15 mouse cellular contexts compared by ENCODE assay signal in the genomic region with DNA sequence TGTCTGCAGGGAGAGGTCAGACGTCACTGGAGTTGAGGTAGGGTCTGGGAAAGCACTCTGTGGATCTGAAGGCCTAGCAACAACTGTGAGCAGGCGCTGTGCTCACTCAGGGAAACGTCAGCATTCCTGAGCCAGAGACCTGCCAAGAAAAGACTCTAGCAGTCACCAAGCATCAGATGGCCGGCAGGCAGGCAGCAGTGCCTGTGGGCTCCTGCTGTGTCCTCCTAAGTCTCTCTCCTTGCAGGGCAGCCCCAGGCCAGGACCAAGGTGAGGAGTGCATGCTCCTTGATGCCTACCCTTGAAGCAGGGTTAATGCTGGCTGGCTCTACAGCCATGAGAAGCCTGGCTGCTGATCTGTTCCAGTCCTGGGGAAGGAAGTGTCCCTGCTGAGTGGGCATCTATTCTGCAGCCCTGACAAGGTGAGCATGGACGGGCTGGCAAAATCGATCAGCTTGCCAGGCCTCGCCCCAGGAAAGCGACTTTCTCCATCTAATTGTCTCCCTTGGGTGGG. TPM values are rescaled to one million over a fixed set of nuclear protein-coding genes. Genes with fewer than 3 reads are reported as not detected.
DNase-seq lines count a peak whose midpoint lies in the region; ATAC-seq and TF ChIP-seq lines count a peak whose summit lies in the region.
"Had no signal": no experiment of that assay in that cellular context is flagged by ENCODE, and none has a peak within 500 bp of the region (broad histone marks: within the 10 kb centered on the region; RNA-seq: fewer than 3 reads in every experiment).

No protein-coding gene starts in this region.

- peak overlapping the region; percentile 26; the same call in 1 of the 2 replicates for H3K27ac ChIP-seq in forebrain, embryonic 10.5 days
- no peak overlapping the region for H3K27ac ChIP-seq in forebrain, postnatal 0 days (ENCODE audit: low read depth, low read length)
- H3K27ac ChIP-seq in hindbrain, postnatal 0 days: peak overlapping the region; percentile 32; the same call in 1 of the 2 replicates
- no peak overlapping the region for H3K27ac ChIP-seq in hindbrain, embryonic 11.5 days (ENCODE audit: low read depth, low read length)
- H3K27ac ChIP-seq in forebrain, embryonic 14.5 days (ENCODE audit: low read depth, low read length): no peak overlapping the region
- H3K27ac ChIP-seq: hindbrain, embryonic 13.5 days; liver, embryonic 14.5 days had no signal

- TF ChIP-seq CTCF in forebrain, postnatal 0 days (IDR thresholded peaks at IDR 0.05; ENCODE audit: low read depth): no peak
- no peak for TF ChIP-seq CTCF in hindbrain, postnatal 0 days (IDR thresholded peaks at IDR 0.05; ENCODE audit: low read depth)

- H3K4me2 ChIP-seq in forebrain, postnatal 0 days (ENCODE audit: low read depth): no peak overlapping the region
- H3K4me2 ChIP-seq in hindbrain, postnatal 0 days (ENCODE audit: low read depth, low read length): no peak overlapping the region
- no peak overlapping the region for H3K4me2 ChIP-seq in hindbrain, embryonic 11.5 days (replicated peaks; ENCODE audit: low read depth, low read length)
- H3K4me2 ChIP-seq in forebrain, embryonic 14.5 days (ENCODE audit: low read length): no peak overlapping the region
- H3K4me2 ChIP-seq: hindbrain, embryonic 13.5 days had no signal

- H3K36me3 ChIP-seq in forebrain, embryonic 10.5 days (replicated peaks): peaks cover 50% of the 10 kb centered on the region
- H3K36me3 ChIP-seq in forebrain, postnatal 0 days (ENCODE audit: insufficient read depth): peaks cover 31% of the 10 kb centered on the region
- H3K36me3 ChIP-seq in hindbrain, postnatal 0 days (ENCODE audit: insufficient read depth, low read length): peaks cover 10% of the 10 kb centered on the region; the same call in 1 of the 2 replicates
- no peaks in the 10 kb centered on the region for H3K36me3 ChIP-seq in hindbrain, embryonic 11.5 days (ENCODE audit: control insufficient read depth, insufficient read depth, low read length)
- H3K36me3 ChIP-seq in forebrain, embryonic 14.5 days (ENCODE audit: control insufficient read depth, insufficient read depth, low read length): peaks cover 13% of the 10 kb centered on the region

- no peaks in the 10 kb centered on the region for H3K27me3 ChIP-seq in forebrain, embryonic 10.5 days (ENCODE audit: poor library complexity, severe bottlenecking)
- H3K27me3 ChIP-seq in forebrain, postnatal 0 days (ENCODE audit: insufficient read depth, low read length): no peaks in the 10 kb centered on the region
- no peaks in the 10 kb centered on the region for H3K27me3 ChIP-seq in hindbrain, postnatal 0 days (ENCODE audit: insufficient read depth, low read length)
- H3K27me3 ChIP-seq in hindbrain, embryonic 11.5 days (ENCODE audit: control insufficient read depth, insufficient read depth, low read length): no peaks in the 10 kb centered on the region
- H3K27me3 ChIP-seq in forebrain, embryonic 14.5 days (replicated peaks; ENCODE audit: control insufficient read depth, insufficient read depth, low read length): no peaks in the 10 kb centered on the region
- H3K27me3 ChIP-seq: hindbrain, embryonic 13.5 days had no signal

- H3K9me3 ChIP-seq in forebrain, embryonic 10.5 days: peaks cover 2% of the 10 kb centered on the region; the same call in 1 of the 2 replicates
- H3K9me3 ChIP-seq in forebrain, postnatal 0 days (ENCODE audit: low read length): no peaks in the 10 kb centered on the region
- no peaks in the 10 kb centered on the region for H3K9me3 ChIP-seq in hindbrain, postnatal 0 days (ENCODE audit: low read length)
- H3K9me3 ChIP-seq in hindbrain, embryonic 11.5 days (ENCODE audit: control insufficient read depth, low read length): no peaks in the 10 kb centered on the region
- H3K9me3 ChIP-seq in forebrain, embryonic 14.5 days (replicated peaks; ENCODE audit: control insufficient read depth, low read length): no peaks in the 10 kb centered on the region
- H3K9me3 ChIP-seq: hindbrain, embryonic 13.5 days had no signal

- ATAC-seq in forebrain, postnatal 0 days: no peak
- no peak for ATAC-seq in hindbrain, postnatal 0 days
- ATAC-seq in hindbrain, embryonic 11.5 days (ENCODE audit: low FRiP score): no peak
- no peak for ATAC-seq in forebrain, embryonic 14.5 days
- ATAC-seq: midbrain, embryonic 16.5 days had no signal

- no peak for DNase-seq in forebrain, embryonic 10.5 days (ENCODE audit: extremely low spot score, low spot score)
- no peak for DNase-seq in forebrain, postnatal 0 days
- DNase-seq in hindbrain, postnatal 0 days (ENCODE audit: low spot score): no peak
- no peak for DNase-seq in hindbrain, embryonic 11.5 days (ENCODE audit: low spot score)
- peak; percentile 66 for DNase-seq in cerebellum, adult 8-10 months
- DNase-seq in heart, postnatal 10 days: peak; percentile 58 to 66
- no peak for DNase-seq in adrenal gland, postnatal 10 days
- DNase-seq in forebrain, embryonic 14.5 days (ENCODE audit: low spot score): no peak
- DNase-seq: adrenal gland, postnatal 36 days; kidney, adult 9 months; lung, postnatal 36 days had no signal

- 70% methylated on average over 8 of the region's 8 CpGs for WGBS in forebrain, embryonic 10.5 days
- WGBS in forebrain, postnatal 0 days: 68% methylated on average over 8 of the region's 8 CpGs
- 55% methylated on average over 8 of the region's 8 CpGs for WGBS in hindbrain, postnatal 0 days
- WGBS in hindbrain, embryonic 11.5 days: 61% methylated on average over 8 of the region's 8 CpGs
- WGBS in forebrain, embryonic 14.5 days: 71% methylated on average over 8 of the region's 8 CpGs

- intact Hi-C loops in heart, postnatal 10 days (cut with DNase I): no loop called here

- no peak overlapping the region for H3K9ac ChIP-seq in forebrain, postnatal 0 days
- H3K9ac ChIP-seq in hindbrain, postnatal 0 days (replicated peaks; ENCODE audit: low read length): no peak overlapping the region
- no peak overlapping the region for H3K9ac ChIP-seq in hindbrain, embryonic 11.5 days (ENCODE audit: low read depth, low read length)
- no peak overlapping the region for H3K9ac ChIP-seq in forebrain, embryonic 14.5 days (ENCODE audit: low read length)
- H3K9ac ChIP-seq: hindbrain, embryonic 13.5 days; liver, embryonic 14.5 days had no signal

- H3K4me1 ChIP-seq in forebrain, embryonic 10.5 days: peaks cover 28% of the 10 kb centered on the region
- H3K4me1 ChIP-seq in forebrain, postnatal 0 days (ENCODE audit: insufficient read depth): no peaks in the 10 kb centered on the region
- no peaks in the 10 kb centered on the region for H3K4me1 ChIP-seq in hindbrain, postnatal 0 days (ENCODE audit: insufficient read depth, low read length)
- H3K4me1 ChIP-seq in hindbrain, embryonic 11.5 days (replicated peaks; ENCODE audit: control insufficient read depth, insufficient read depth, low read length): no peaks in the 10 kb centered on the region
- no peaks in the 10 kb centered on the region for H3K4me1 ChIP-seq in forebrain, embryonic 14.5 days (ENCODE audit: control insufficient read depth, insufficient read depth, low read length)
- H3K4me1 ChIP-seq: hindbrain, embryonic 13.5 days had no signal

- H3K4me3 ChIP-seq in forebrain, embryonic 10.5 days: no peak overlapping the region
- H3K4me3 ChIP-seq in forebrain, postnatal 0 days (ENCODE audit: low read depth, low read length): no peak overlapping the region
- H3K4me3 ChIP-seq in hindbrain, postnatal 0 days (ENCODE audit: low read length): no peak overlapping the region
- H3K4me3 ChIP-seq in hindbrain, embryonic 11.5 days (ENCODE audit: low read depth, low read length): no peak overlapping the region
- H3K4me3 ChIP-seq in forebrain, embryonic 14.5 days (ENCODE audit: low read depth, low read length): no peak overlapping the region
- H3K4me3 ChIP-seq: hindbrain, embryonic 13.5 days had no signal

RNA-seq across cellular contexts. Expression of gene Chid1, which starts 28.9 kb away (rescaled TPM):
- polyA plus RNA-seq in forebrain, embryonic 10.5 days (2016; fragmentation: Nextera tagmentation; extraction: Ambion mirVana): 24.8 and 25.4 TPM in 2 replicates
- 40.5 and 42.0 TPM in 2 replicates for total RNA-seq in forebrain, postnatal 0 days (2014; rRNA removed)
- polyA plus RNA-seq in forebrain, postnatal 0 days (2015; fragmentation: Nextera tagmentation; extraction: Ambion mirVana): 38.9 and 42.0 TPM in 2 replicates
- total RNA-seq in hindbrain, postnatal 0 days (2014; rRNA removed): 34.2 and 55.2 TPM in 2 replicates
- polyA plus RNA-seq in hindbrain, postnatal 0 days (2015; fragmentation: Nextera tagmentation; extraction: Ambion mirVana): 47.8 and 48.3 TPM in 2 replicates
- polyA plus RNA-seq in hindbrain, embryonic 11.5 days (2014; fragmentation: Nextera tagmentation; extraction: Ambion mirVana): 24.1 and 28.8 TPM in 2 replicates
- total RNA-seq in heart, postnatal 10 days (2021): 10 to 100 TPM; 32.7 to 37.3 TPM
- 10 to 100 TPM; 45.6 to 54.2 TPM for total RNA-seq in adrenal gland, postnatal 10 days (2021)
- polyA plus RNA-seq in forebrain, embryonic 14.5 days (2014; fragmentation: Nextera tagmentation; extraction: Ambion mirVana): 32.7 and 37.1 TPM in 2 replicates

RNA-seq across cellular contexts. Expression of gene Tspan4, which starts 35.7 kb away (rescaled TPM):
- 31.4 and 37.9 TPM in 2 replicates for polyA plus RNA-seq in forebrain, embryonic 10.5 days (2016; fragmentation: Nextera tagmentation; extraction: Ambion mirVana)
- 52.5 and 79.6 TPM in 2 replicates for total RNA-seq in forebrain, postnatal 0 days (2014; rRNA removed)
- polyA plus RNA-seq in forebrain, postnatal 0 days (2015; fragmentation: Nextera tagmentation; extraction: Ambion mirVana): 54.9 and 57.9 TPM in 2 replicates
- 101 and 119 TPM in 2 replicates for total RNA-seq in hindbrain, postnatal 0 days (2014; rRNA removed)
- 78.2 and 83.9 TPM in 2 replicates for polyA plus RNA-seq in hindbrain, postnatal 0 days (2015; fragmentation: Nextera tagmentation; extraction: Ambion mirVana)
- 29.6 and 31.4 TPM in 2 replicates for polyA plus RNA-seq in hindbrain, embryonic 11.5 days (2014; fragmentation: Nextera tagmentation; extraction: Ambion mirVana)
- 10 to 100 TPM; 37.3 to 38.9 TPM for total RNA-seq in heart, postnatal 10 days (2021)
- total RNA-seq in adrenal gland, postnatal 10 days (2021): 10 to 100 TPM; 53.8 to 57.1 TPM
- 29.9 and 30.9 TPM in 2 replicates for polyA plus RNA-seq in forebrain, embryonic 14.5 days (2014; fragmentation: Nextera tagmentation; extraction: Ambion mirVana)

RNA-seq across cellular contexts. Expression of gene Polr2l, which starts 35.8 kb away (rescaled TPM):
- polyA plus RNA-seq in forebrain, embryonic 10.5 days (2016; fragmentation: Nextera tagmentation; extraction: Ambion mirVana): 87.0 and 95.7 TPM in 2 replicates
- total RNA-seq in forebrain, postnatal 0 days (2014; rRNA removed): 21.1 and 24.6 TPM in 2 replicates
- 73.2 and 74.8 TPM in 2 replicates for polyA plus RNA-seq in forebrain, postnatal 0 days (2015; fragmentation: Nextera tagmentation; extraction: Ambion mirVana)
- 25.5 and 46.1 TPM in 2 replicates for total RNA-seq in hindbrain, postnatal 0 days (2014; rRNA removed)
- polyA plus RNA-seq in hindbrain, postnatal 0 days (2015; fragmentation: Nextera tagmentation; extraction: Ambion mirVana): 75.9 and 81.6 TPM in 2 replicates
- 71.5 and 74.0 TPM in 2 replicates for polyA plus RNA-seq in hindbrain, embryonic 11.5 days (2014; fragmentation: Nextera tagmentation; extraction: Ambion mirVana)
- total RNA-seq in heart, postnatal 10 days (2021): 10 to 100 TPM; 59.8 to 65.5 TPM
- 10 to 100 TPM; 58.3 to 59.7 TPM for total RNA-seq in adrenal gland, postnatal 10 days (2021)
- 72.2 and 79.3 TPM in 2 replicates for polyA plus RNA-seq in forebrain, embryonic 14.5 days (2014; fragmentation: Nextera tagmentation; extraction: Ambion mirVana)

RNA-seq across cellular contexts. Expression of gene Cd151, which starts 43.5 kb away (rescaled TPM):
- 15.2 and 17.7 TPM in 2 replicates for polyA plus RNA-seq in forebrain, embryonic 10.5 days (2016; fragmentation: Nextera tagmentation; extraction: Ambion mirVana)
- 55.8 and 62.4 TPM in 2 replicates for total RNA-seq in forebrain, postnatal 0 days (2014; rRNA removed)
- 12.4 and 18.7 TPM in 2 replicates for polyA plus RNA-seq in forebrain, postnatal 0 days (2015; fragmentation: Nextera tagmentation; extraction: Ambion mirVana)
- total RNA-seq in hindbrain, postnatal 0 days (2014; rRNA removed): 62.6 and 79.4 TPM in 2 replicates
- 16.1 and 18.5 TPM in 2 replicates for polyA plus RNA-seq in hindbrain, postnatal 0 days (2015; fragmentation: Nextera tagmentation; extraction: Ambion mirVana)
- 40.1 and 57.9 TPM in 2 replicates for polyA plus RNA-seq in hindbrain, embryonic 11.5 days (2014; fragmentation: Nextera tagmentation; extraction: Ambion mirVana)
- 100 to 1,000 TPM; 297 to 312 TPM for total RNA-seq in heart, postnatal 10 days (2021)
- total RNA-seq in adrenal gland, postnatal 10 days (2021): 100 to 1,000 TPM; 184 to 198 TPM
- polyA plus RNA-seq in forebrain, embryonic 14.5 days (2014; fragmentation: Nextera tagmentation; extraction: Ambion mirVana): 56.8 and 60.4 TPM in 2 replicates

RNA-seq across cellular contexts. Expression of gene Cracr2b, which starts 49.8 kb away (rescaled TPM):
- polyA plus RNA-seq in forebrain, embryonic 10.5 days (2016; fragmentation: Nextera tagmentation; extraction: Ambion mirVana): 6.2 and 7.3 TPM in 2 replicates
- 4.5 and 7.2 TPM in 2 replicates for total RNA-seq in forebrain, postnatal 0 days (2014; rRNA removed)
- polyA plus RNA-seq in forebrain, postnatal 0 days (2015; fragmentation: Nextera tagmentation; extraction: Ambion mirVana): 5.2 and 6.7 TPM in 2 replicates
- 2.1 and 5.0 TPM in 2 replicates for total RNA-seq in hindbrain, postnatal 0 days (2014; rRNA removed)
- polyA plus RNA-seq in hindbrain, postnatal 0 days (2015; fragmentation: Nextera tagmentation; extraction: Ambion mirVana): 6.7 and 9.1 TPM in 2 replicates
- 4.4 and 4.5 TPM in 2 replicates for polyA plus RNA-seq in hindbrain, embryonic 11.5 days (2014; fragmentation: Nextera tagmentation; extraction: Ambion mirVana)
- 10 to 100 TPM; 23.2 to 26.1 TPM for total RNA-seq in heart, postnatal 10 days (2021)
- total RNA-seq in adrenal gland, postnatal 10 days (2021): 10 to 100 TPM; 16.8 to 19.6 TPM
- polyA plus RNA-seq in forebrain, embryonic 14.5 days (2014; fragmentation: Nextera tagmentation; extraction: Ambion mirVana): 3.0 and 4.3 TPM in 2 replicates
- total RNA-seq: common myeloid progenitor, adult 5-6 weeks had no signal

Comparison
In these comparisons a context has a peak if more than half of its experiments do, and no peak if none do; other contexts are left out.
1. H3K27ac ChIP-seq: peak in forebrain, embryonic 10.5 days (single experiment) and hindbrain, postnatal 0 days (single experiment); none in forebrain, postnatal 0 days (single experiment), hindbrain, embryonic 11.5 days (single experiment) and forebrain, embryonic 14.5 days (single experiment).
2. DNase-seq: peak in cerebellum, adult 8-10 months (single experiment) and heart, postnatal 10 days (2 of 2); none in forebrain, embryonic 10.5 days (single experiment), forebrain, postnatal 0 days (single experiment), hindbrain, postnatal 0 days (single experiment), hindbrain, embryonic 11.5 days (single experiment), adrenal gland, postnatal 10 days (single experiment) and forebrain, embryonic 14.5 days (single experiment).